Mouse (Mus musculus): ENCODE results near the gene Gm20518. TPM values are rescaled to one million over a fixed set of nuclear protein-coding genes. Genes with fewer than 3 reads are reported as not detected.

The Gm20518 gene
- 0.13 and 0.24 TPM in 2 replicates for polyA plus RNA-seq (2012; rRNA removed)

GRCm38 (mm10) chr16:17891567-17891959 is at the start of gene Gm20518:
TSS of gene Gm20518 (minus strand) at chr16:17891671.

GRCm38 (mm10) chr16:17928087-17928580 is 36.7 kb upstream of the Gm20518 start, which contains the start of gene Slc25a1:
TSS of gene Slc25a1 (minus strand) at chr16:17928219.

GRCm38 (mm10) chr16:17914307-17915249 is 23.1 kb upstream of the Gm20518 start, which contains the start of gene Gsc2:
TSS of gene Gsc2 (minus strand) at chr16:17915059.

DNA sequence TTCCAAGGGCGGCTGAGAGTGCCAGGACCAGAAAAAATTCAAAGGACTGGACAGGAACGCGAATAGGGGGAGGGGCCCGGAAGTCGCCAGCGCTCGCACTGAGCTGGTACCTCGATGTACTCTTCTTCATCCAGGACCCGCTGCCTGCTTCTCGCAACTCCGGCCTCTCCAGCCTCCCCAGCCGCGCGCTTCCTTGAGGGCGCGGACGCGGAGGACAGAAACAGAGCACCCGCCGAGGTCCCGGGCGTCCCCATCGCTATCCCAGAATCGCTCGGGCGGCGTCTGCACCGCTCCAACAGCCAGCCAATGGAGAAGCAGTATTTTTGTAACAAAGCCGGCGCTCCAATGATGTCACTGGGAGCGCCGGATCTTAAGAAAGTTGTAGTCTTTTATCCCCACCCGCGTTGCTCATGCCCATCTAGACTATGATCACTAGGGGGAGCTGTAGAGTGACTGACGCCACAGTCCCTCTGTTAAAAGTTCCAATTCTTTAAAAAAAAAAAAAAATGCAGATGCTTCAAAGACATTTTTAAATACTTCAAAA is 19.7 kb upstream of the Gm20518 start, which contains the start of gene Ess2:
TSS of gene Ess2 (minus strand) at position 297 of the 544 bp plus-strand sequence.

GRCm38 (mm10) chr16:17898462-17898861 is 7.0 kb upstream of the Gm20518 start, which contains the start of the genes Dgcr2 and Tssk2:
TSS of gene Dgcr2 (minus strand) at chr16:17898562.
TSS of gene Tssk2 (plus strand) at chr16:17898637.

DNA sequence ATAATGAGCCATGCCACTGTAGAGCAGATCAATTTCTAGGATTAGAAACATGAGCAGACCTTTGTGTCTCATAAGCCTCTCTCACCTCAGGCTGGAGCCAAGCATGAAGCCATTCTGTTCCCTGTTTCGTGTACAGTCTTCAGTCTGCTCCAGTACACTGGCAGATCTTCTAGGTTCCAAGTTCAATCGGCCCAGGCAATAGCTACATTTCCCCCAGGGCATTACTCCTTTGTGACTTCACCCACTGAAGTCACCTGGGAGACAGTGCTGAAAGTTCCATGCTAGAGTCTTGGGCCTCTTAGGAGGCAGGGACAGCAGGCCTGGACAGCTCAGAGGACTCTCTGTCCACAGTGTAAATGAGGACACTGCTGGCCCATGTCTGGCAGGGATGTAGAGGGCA is 2.5 kb upstream of the Gm20518 start, which contains the start of gene Tssk1:
TSS of gene Tssk1 (plus strand) at position 301 of the 400 bp plus-strand sequence.

GRCm38 (mm10) chr16:17838051-17838450 is 53.4 kb downstream of the Gm20518 start, which contains the start of gene Car15:
TSS of gene Car15 (minus strand) at chr16:17838364.

DNA sequence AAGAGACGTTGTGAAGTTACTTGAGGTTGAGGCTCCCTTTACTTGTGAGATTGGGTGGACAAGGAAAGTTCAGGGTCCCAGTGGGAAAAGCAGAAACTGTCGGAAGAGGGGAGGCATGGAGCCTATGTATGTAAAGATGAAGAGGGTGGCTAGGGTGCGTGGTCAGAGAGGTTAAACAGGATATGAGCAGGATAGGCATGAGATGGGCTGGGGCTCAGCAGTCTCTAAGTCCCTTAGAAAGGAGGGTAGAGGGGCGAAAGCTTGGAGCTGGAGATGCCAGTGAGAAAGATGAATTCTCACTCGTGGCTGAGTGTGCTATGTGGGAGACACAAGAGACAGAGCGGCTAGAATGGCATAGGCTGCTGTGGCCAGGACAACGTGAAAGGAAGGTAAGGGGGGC is 58.6 kb downstream of the Gm20518 start, which contains the start of gene B830017H08Rik:
TSS of gene B830017H08Rik (plus strand) at position 301 of the 400 bp plus-strand sequence.

GRCm38 (mm10) chr16:17796971-17797811 is 94.3 kb downstream of the Gm20518 start, which contains the start of gene Scarf2:
TSS of gene Scarf2 (plus strand) at chr16:17797282.

Other genes starting within 250 kb of the Gm20518 start
- 1.6 and 1.8 TPM in 2 replicates for gene Ccdc74a, start 245.2 kb downstream of the Gm20518 start, polyA plus RNA-seq (2012; rRNA removed)
- 12.6 and 18.0 TPM in 2 replicates for gene Med15, start 158.8 kb downstream of the Gm20518 start, polyA plus RNA-seq (2012; rRNA removed)
- gene Klhl22, start 132.1 kb downstream of the Gm20518 start, polyA plus RNA-seq (2012; rRNA removed) = 14.3 and 15.0 TPM in 2 replicates
- 4.7 and 6.5 TPM in 2 replicates for gene Scarf2, start 94.4 kb downstream of the Gm20518 start, polyA plus RNA-seq (2012; rRNA removed)
- not detected in 2 replicates for gene B830017H08Rik, start 58.5 kb downstream of the Gm20518 start, polyA plus RNA-seq (2012; rRNA removed)
- gene Car15, start 53.3 kb downstream of the Gm20518 start, polyA plus RNA-seq (2012; rRNA removed) = 1.0 and 1.6 TPM in 2 replicates
- gene Tssk1, start 2.6 kb upstream of the Gm20518 start, polyA plus RNA-seq (2012; rRNA removed) = 0.02 and 0.03 TPM in 2 replicates
- gene Dgcr2, start 6.9 kb upstream of the Gm20518 start, polyA plus RNA-seq (2012; rRNA removed) = 20.8 and 21.7 TPM in 2 replicates
- not detected in 2 replicates for gene Tssk2, start 7.0 kb upstream of the Gm20518 start, polyA plus RNA-seq (2012; rRNA removed)
- gene Ess2, start 19.7 kb upstream of the Gm20518 start, polyA plus RNA-seq (2012; rRNA removed) = 7.2 and 8.3 TPM in 2 replicates
- gene Gsc2, start 23.4 kb upstream of the Gm20518 start, polyA plus RNA-seq (2012; rRNA removed) = not detected in 2 replicates
- gene Slc25a1, start 36.5 kb upstream of the Gm20518 start, polyA plus RNA-seq (2012; rRNA removed) = 48.8 and 59.1 TPM in 2 replicates
- gene Vpreb2, start 88.8 kb upstream of the Gm20518 start, polyA plus RNA-seq (2012; rRNA removed) = 3.2 and 5.8 TPM in 2 replicates
- 13.7 and 14.7 TPM in 2 replicates for gene Dgcr6, start 161.2 kb upstream of the Gm20518 start, polyA plus RNA-seq (2012; rRNA removed)
- 4.6 and 4.8 TPM in 2 replicates for gene Prodh, start 198.5 kb upstream of the Gm20518 start, polyA plus RNA-seq (2012; rRNA removed)
- 0.26 TPM in 2 replicates for gene Rtn4r, start 236.0 kb upstream of the Gm20518 start, polyA plus RNA-seq (2012; rRNA removed)